Mouse (Mus musculus): ENCODE results near the gene 1700021F07Rik.

- TF ChIP-seq CTCF (IDR thresholded peaks at IDR 0.05) (no peak), EP300 (IDR thresholded peaks at IDR 0.05) (no peak)
These were observed 13.5 kb downstream of the 1700021F07Rik start for GRCm38 (mm10) chr2:173535886-173536285.
